Mouse (Mus musculus) layer of hippocampus, postnatal 25 days (tissue): ENCODE data around the gene Exo5. TPM values are rescaled to one million over a fixed set of nuclear protein-coding genes. Genes with fewer than 3 reads are reported as not detected.

Source experiments
- DNase-seq, 2 experiments: peaks; one replicate each; pipeline ENCODE4 v3.0.0; 2022; ENCODE audit warnings: mixed read lengths in 2 of 2, low spot score in 1 of 2; ENCODE audit errors: extremely low spot score in 1 of 2
- total RNA-seq, 2 experiments: library from RNA; stranded (reverse); gene quantifications; 2 replicates each; pipeline ENCODE4 v1.2.3; 2021

Gene Exo5
- total RNA-seq, 2 experiments from 2014 or later, result 13.1 to 14.1 TPM

- DNase-seq, result peak in 1 of 2 experiments; percentile 76
Observed at GRCm38 (mm10) chr4:120909558-120910150, 15.2 kb downstream of the Exo5 start.

GRCm38 (mm10) chr4:120905644-120906043 lies 19.2 kb downstream of the Exo5 start:
- no peak for DNase-seq

GRCm38 (mm10) chr4:120904533-120904932 lies 20.3 kb downstream of the Exo5 start:
- DNase-seq, result no peak

- DNase-seq, result no peak
Observed at GRCm38 (mm10) chr4:120895810-120896584, 28.8 kb downstream of the Exo5 start.

- DNase-seq, result no peak
Observed at GRCm38 (mm10) chr4:120895226-120895625, 29.6 kb downstream of the Exo5 start.

- DNase-seq, result no peak
Observed at GRCm38 (mm10) chr4:120894584-120894983, 30.2 kb downstream of the Exo5 start.

- no peak for DNase-seq
Observed at GRCm38 (mm10) chr4:120893656-120894401, 31.0 kb downstream of the Exo5 start.

GRCm38 (mm10) chr4:120892516-120892915 lies 32.3 kb downstream of the Exo5 start:
- no peak for DNase-seq

- no peak for DNase-seq
Observed at GRCm38 (mm10) chr4:120891960-120892359, 32.9 kb downstream of the Exo5 start.

- no peak for DNase-seq
Observed at GRCm38 (mm10) chr4:120890754-120891440, 33.9 kb downstream of the Exo5 start.

GRCm38 (mm10) chr4:120888884-120889283 lies 35.9 kb downstream of the Exo5 start:
- no peak for DNase-seq

GRCm38 (mm10) chr4:120887381-120888112 lies 37.3 kb downstream of the Exo5 start:
- DNase-seq, result peak in 1 of 2 experiments; percentile 70

GRCm38 (mm10) chr4:120886811-120887210 lies 38.0 kb downstream of the Exo5 start:
- DNase-seq, result no peak

- no peak for DNase-seq
Observed at GRCm38 (mm10) chr4:120886131-120886530, 38.7 kb downstream of the Exo5 start.

- no peak for DNase-seq
Observed at GRCm38 (mm10) chr4:120885208-120886120, 39.4 kb downstream of the Exo5 start.

- DNase-seq, result no peak
Observed at GRCm38 (mm10) chr4:120882002-120882625, 42.7 kb downstream of the Exo5 start.

GRCm38 (mm10) chr4:120880731-120881432 lies 43.9 kb downstream of the Exo5 start:
- no peak for DNase-seq

GRCm38 (mm10) chr4:120879386-120879785 lies 45.4 kb downstream of the Exo5 start:
- DNase-seq, result no peak
